Mouse (Mus musculus): ENCODE data around the gene Sass6. TPM values are rescaled to one million over a fixed set of nuclear protein-coding genes. Genes with fewer than 3 reads are reported as not detected.
"Not testable (repeated sequence)": the region's sequence is repeated elsewhere in the genome, so short reads cannot be mapped to it uniquely, and the experiment has no call there.

Sass6 gene
- 3.7 and 4.2 TPM in 2 replicates for polyA plus RNA-seq (2015; fragmentation: Nextera tagmentation; extraction: Ambion mirVana)

DNA sequence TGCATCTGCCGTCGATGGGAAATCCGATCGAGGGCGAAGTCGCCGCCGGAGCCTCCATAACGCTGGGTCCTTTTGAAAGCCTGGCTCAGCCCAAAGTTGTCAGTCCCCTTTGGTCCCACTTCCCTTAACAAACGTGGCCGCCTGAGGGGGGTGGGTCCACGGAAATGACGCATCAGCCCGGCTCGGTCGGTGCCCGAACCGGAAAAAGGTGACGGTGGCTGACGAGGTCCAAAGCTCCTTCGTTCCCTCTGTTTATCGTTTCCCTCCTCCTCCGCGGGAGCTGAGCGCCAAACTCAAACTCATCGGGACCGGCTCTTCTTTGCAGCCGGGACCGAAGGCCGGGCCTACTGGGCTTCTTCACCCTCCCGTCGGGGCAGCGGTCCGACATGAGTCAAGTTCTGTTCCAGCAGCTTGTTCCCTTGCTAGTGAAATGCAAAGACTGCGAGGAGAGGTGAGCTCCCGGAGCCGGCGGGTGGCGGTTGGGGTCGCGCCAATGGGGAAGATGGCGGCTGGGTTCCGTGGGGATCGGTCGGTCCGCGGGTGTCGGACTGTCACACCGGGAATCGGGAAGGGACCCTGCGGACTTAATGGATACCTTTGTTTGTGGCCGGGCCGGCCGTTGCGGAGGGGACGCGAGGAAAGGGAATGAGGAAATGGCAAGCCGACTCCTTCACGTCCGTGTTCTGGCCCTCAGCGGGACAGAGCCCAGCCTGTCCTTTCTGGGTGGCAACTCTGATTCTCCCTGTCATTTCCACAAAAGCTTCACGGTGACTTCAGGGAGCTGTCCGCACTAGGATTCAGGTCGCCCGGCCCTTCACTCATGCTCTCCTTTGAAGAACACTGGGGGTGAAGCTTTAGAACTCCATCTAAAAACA is at the start of gene Sass6:
Gene Sass6, plus strand, starts transcription at position 255 of the 875 bp plus-strand sequence.
- H3K4me2 ChIP-seq (replicated peaks; ENCODE audit: low read depth, low read length) = peak within 1 kb of the TSS; percentile 74
- no peak for TF ChIP-seq EP300 (IDR thresholded peaks at IDR 0.05)
- no peak for TF ChIP-seq CTCF (IDR thresholded peaks at IDR 0.05)
- H3K9ac ChIP-seq (replicated peaks; ENCODE audit: low read depth) = peak within 1 kb of the TSS; percentile 70
- WGBS = under 1% methylated on average over 65 of the region's 65 CpGs
- H3K27me3 ChIP-seq (replicated peaks; ENCODE audit: insufficient read depth, low read length) = no peaks in the 10 kb centered on the region
- peaks cover 10% of the 10 kb centered on the region; the same call in 1 of the 2 replicates for H3K36me3 ChIP-seq (ENCODE audit: insufficient read depth, low read length)
- H3K4me3 ChIP-seq (ENCODE audit: low read depth, low read length) = peak within 1 kb of the TSS; percentile 84
- H3K4me1 ChIP-seq (ENCODE audit: insufficient read depth, low read depth, low read length) = no peaks in the 10 kb centered on the region
- no peaks in the 10 kb centered on the region for H3K9me3 ChIP-seq (ENCODE audit: low read length)
- ATAC-seq = peak; percentile 98
- H3K27ac ChIP-seq (ENCODE audit: low read length) = peak within 1 kb of the TSS; percentile 79
- DNase-seq (ENCODE audit: low spot score) = peak; percentile 98

DNA sequence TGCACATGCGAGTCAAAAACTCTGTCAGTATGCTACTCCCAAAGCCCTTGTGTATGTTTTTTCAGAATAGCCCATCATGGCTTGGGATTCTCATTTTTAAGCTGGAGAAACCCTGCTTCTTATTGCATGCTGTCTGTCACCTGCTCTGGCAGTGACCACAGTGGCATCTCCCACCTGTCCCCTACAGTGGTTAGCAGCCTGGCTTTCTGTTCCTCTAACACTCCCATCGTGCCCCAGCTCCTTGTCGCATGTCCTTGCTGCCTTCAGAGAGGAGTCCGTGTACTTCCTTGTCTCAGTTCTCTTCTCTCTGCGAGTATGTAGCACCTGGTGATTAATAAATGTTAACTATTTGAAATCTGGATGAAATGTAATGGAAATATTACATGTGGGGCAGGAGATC is 47.4 kb upstream of the Sass6 start:
- Histone ChIP-seq H3K4me3 (ENCODE audit: low read depth, low read length) (no peak overlapping the region), H3K9ac (replicated peaks; ENCODE audit: low read depth) (no peak overlapping the region), H3K27ac (ENCODE audit: low read length) (no peak overlapping the region), H3K36me3 (ENCODE audit: insufficient read depth, low read length) (no peaks in the 10 kb centered on the region; the same call in 1 of the 2 replicates), H3K4me2 (replicated peaks; ENCODE audit: low read depth, low read length) (no peak overlapping the region), H3K27me3 (replicated peaks; ENCODE audit: insufficient read depth, low read length) (no peaks in the 10 kb centered on the region), H3K9me3 (ENCODE audit: low read length) (no peaks in the 10 kb centered on the region), H3K4me1 (ENCODE audit: insufficient read depth, low read depth, low read length) (no peaks in the 10 kb centered on the region)
- TF ChIP-seq EP300 (IDR thresholded peaks at IDR 0.05) (no peak), CTCF (IDR thresholded peaks at IDR 0.05) (no peak)
- DNase-seq (ENCODE audit: low spot score) = no peak
- WGBS = 78% methylated on average over 5 of the region's 5 CpGs
- no peak for ATAC-seq

DNA sequence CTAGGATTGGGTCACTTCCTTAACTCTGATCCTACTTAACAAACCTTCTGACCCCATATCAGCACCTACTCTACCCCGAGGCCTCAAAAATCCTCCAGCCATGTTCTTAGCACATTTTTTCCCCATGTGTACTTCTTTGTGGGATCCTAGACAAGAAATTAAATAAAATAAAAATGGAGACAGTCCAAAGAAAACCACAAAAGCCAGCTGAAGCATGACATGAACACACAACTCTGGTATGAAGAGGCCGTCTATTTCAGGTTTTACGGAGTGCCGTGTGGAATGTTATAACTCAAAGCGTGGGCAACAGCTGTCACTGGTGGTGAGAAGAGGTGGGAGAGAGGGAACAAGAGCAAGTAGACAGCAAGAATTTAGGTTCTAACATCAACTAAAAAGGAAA is 43.4 kb upstream of the Sass6 start:
- H3K27me3 ChIP-seq (replicated peaks; ENCODE audit: insufficient read depth, low read length) = no peaks in the 10 kb centered on the region
- WGBS = 92% methylated on average over 5 of the region's 5 CpGs
- no peaks in the 10 kb centered on the region for H3K9me3 ChIP-seq (ENCODE audit: low read length)
- DNase-seq (ENCODE audit: low spot score) (no peak), ATAC-seq (no peak)
- H3K27ac ChIP-seq (ENCODE audit: low read length) = no peak overlapping the region
- H3K9ac ChIP-seq (replicated peaks; ENCODE audit: low read depth) = no peak overlapping the region
- no peak overlapping the region for H3K4me2 ChIP-seq (replicated peaks; ENCODE audit: low read depth, low read length)
- no peak overlapping the region for H3K4me3 ChIP-seq (ENCODE audit: low read depth, low read length)
- no peaks in the 10 kb centered on the region; the same call in 1 of the 2 replicates for H3K36me3 ChIP-seq (ENCODE audit: insufficient read depth, low read length)
- no peaks in the 10 kb centered on the region for H3K4me1 ChIP-seq (ENCODE audit: insufficient read depth, low read depth, low read length)
- no peak for TF ChIP-seq EP300 (IDR thresholded peaks at IDR 0.05)
- no peak for TF ChIP-seq CTCF (IDR thresholded peaks at IDR 0.05)

DNA sequence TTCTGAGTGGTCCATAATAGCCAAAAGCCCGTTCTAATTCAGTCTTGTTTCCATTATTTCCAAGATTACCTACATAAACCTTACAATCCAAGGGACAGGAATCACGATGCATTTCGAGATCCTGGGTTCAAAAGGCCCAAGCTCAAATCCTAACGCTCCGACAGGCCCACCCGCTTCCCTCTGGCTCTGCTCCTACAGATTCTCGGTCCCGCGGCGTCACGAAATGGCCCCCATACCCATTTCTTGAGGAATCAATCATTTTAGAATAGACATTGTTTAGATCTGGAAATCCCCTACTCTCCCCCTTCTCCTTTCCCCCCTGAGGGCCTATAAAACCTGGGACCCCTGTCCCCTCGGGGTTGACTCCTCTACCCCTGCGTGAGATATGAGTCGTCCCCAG is 33.5 kb upstream of the Sass6 start:
- 93% methylated on average over 13 of the region's 14 CpGs for WGBS
- H3K4me3 ChIP-seq (ENCODE audit: low read depth, low read length); H3K36me3 ChIP-seq (ENCODE audit: insufficient read depth, low read length); H3K4me1 ChIP-seq (ENCODE audit: insufficient read depth, low read depth, low read length); DNase-seq (ENCODE audit: low spot score); H3K27ac ChIP-seq (ENCODE audit: low read length); H3K4me2 ChIP-seq (replicated peaks; ENCODE audit: low read depth, low read length); H3K9ac ChIP-seq (replicated peaks; ENCODE audit: low read depth); H3K27me3 ChIP-seq (replicated peaks; ENCODE audit: insufficient read depth, low read length); H3K9me3 ChIP-seq (ENCODE audit: low read length); ATAC-seq: not testable (repeated sequence)

DNA sequence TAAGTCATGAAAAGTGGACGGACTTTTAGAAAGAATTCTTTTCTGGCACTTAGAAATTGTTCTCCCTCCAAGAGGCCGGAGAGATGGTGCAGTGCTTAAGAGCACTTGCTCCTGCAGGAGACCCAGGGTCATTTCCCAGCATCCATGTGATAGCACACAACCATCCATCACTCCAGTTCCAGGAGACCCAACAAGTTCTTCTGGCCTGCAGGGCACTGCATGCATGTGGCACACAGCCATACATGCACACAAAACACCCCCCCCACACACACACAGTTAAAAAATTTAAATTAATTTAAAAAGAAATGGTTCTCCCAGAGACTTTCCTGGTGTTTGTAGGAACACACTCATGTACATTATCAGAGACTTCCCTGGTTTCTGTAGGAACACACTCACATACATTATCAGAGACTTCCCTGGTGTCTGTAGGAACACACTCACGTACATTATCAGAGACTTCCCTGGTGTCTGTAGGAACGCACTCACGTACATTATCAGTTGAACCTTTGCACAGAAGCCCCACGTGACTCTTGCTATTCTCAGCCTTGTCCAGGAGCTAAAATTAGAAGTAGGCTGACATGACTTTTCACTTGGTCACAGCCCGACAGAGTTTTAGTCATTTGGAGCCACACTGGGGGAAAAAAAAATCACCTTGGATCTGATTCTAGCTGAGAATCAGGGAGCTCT is 32.2 kb upstream of the Sass6 start, which contains the start of gene Lrrc39:
Gene Lrrc39, plus strand, starts transcription at position 566 of the 687 bp plus-strand sequence.
- no peak within 1 kb of the TSS for H3K27ac ChIP-seq (ENCODE audit: low read length)
- ATAC-seq (0 out of 2 replicates have a peak, but pooled peaks have one; percentile 17), DNase-seq (ENCODE audit: low spot score) (peak; percentile 6)
- TF ChIP-seq CTCF (IDR thresholded peaks at IDR 0.05) (no peak), EP300 (IDR thresholded peaks at IDR 0.05) (no peak)
- no peak within 1 kb of the TSS for H3K4me2 ChIP-seq (replicated peaks; ENCODE audit: low read depth, low read length)
- H3K4me3 ChIP-seq (ENCODE audit: low read depth, low read length) = no peak within 1 kb of the TSS
- H3K27me3 ChIP-seq (replicated peaks; ENCODE audit: insufficient read depth, low read length) = no peaks in the 10 kb centered on the region
- no peak within 1 kb of the TSS for H3K9ac ChIP-seq (replicated peaks; ENCODE audit: low read depth)
- WGBS = 35% methylated on average over 7 of the region's 7 CpGs
- no peaks in the 10 kb centered on the region for H3K36me3 ChIP-seq (ENCODE audit: insufficient read depth, low read length)
- H3K4me1 ChIP-seq (ENCODE audit: insufficient read depth, low read depth, low read length) = no peaks in the 10 kb centered on the region
- no peaks in the 10 kb centered on the region for H3K9me3 ChIP-seq (ENCODE audit: low read length)

DNA sequence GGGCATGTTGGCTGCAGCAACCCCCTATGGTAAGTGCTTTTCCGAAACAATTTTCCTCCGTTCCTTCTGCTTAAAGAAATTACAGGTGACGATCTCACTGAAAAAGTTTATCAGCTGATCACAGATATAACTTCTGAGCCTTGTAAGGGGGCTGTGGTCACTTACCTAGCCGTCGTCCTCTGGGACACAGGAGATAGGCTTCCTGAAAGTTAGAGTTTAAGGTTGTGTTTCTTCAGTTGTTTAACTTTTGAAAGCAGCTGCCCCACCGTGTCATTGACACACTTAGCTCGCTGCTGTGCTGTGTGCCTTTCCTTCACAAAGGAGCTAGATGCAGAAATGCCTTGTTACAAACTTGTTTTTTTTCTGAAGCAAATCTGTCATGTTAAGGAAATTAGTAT is 31.7 kb upstream of the Sass6 start:
- DNase-seq (ENCODE audit: low spot score) = no peak
- Histone ChIP-seq H3K9ac (replicated peaks; ENCODE audit: low read depth) (no peak overlapping the region), H3K36me3 (ENCODE audit: insufficient read depth, low read length) (no peaks in the 10 kb centered on the region), H3K4me3 (ENCODE audit: low read depth, low read length) (no peak overlapping the region), H3K4me2 (replicated peaks; ENCODE audit: low read depth, low read length) (no peak overlapping the region), H3K27me3 (replicated peaks; ENCODE audit: insufficient read depth, low read length) (no peaks in the 10 kb centered on the region), H3K9me3 (ENCODE audit: low read length) (no peaks in the 10 kb centered on the region), H3K27ac (ENCODE audit: low read length) (no peak overlapping the region), H3K4me1 (ENCODE audit: insufficient read depth, low read depth, low read length) (no peaks in the 10 kb centered on the region)
- no peak for ATAC-seq
- 45% methylated on average over 7 of the region's 7 CpGs for WGBS
- TF ChIP-seq EP300 (IDR thresholded peaks at IDR 0.05) = no peak
- TF ChIP-seq CTCF (IDR thresholded peaks at IDR 0.05) = no peak

All from lung, postnatal 0 days (tissue).